In genomic region chr6:143634334-143634733, GRCm38 (mm10) we compare ENCODE assay signal across 25 mouse cellular contexts.
A peak's percentile ranks its signal among the peaks of the same experiment; 100 is the strongest.
DNase-seq lines count a peak whose midpoint lies in the region; ATAC-seq lines count a peak whose summit lies in the region.
"Had no signal": no experiment of that assay in that cellular context is flagged by ENCODE, and none has a peak within 500 bp of the region (broad histone marks: within the 10 kb centered on the region; RNA-seq: fewer than 3 reads in every experiment).

No protein-coding gene starts in this region.

- H3K4me2 ChIP-seq in forebrain, embryonic 12.5 days: no peak overlapping the region
- no peak overlapping the region for H3K4me2 ChIP-seq in kidney, embryonic 15.5 days
- no peak overlapping the region for H3K4me2 ChIP-seq in kidney, embryonic 16.5 days (replicated peaks; ENCODE audit: low read depth, low read length)
- no peak overlapping the region for H3K4me2 ChIP-seq in liver, embryonic 16.5 days (ENCODE audit: low read depth, low read length)
- H3K4me2 ChIP-seq: forebrain, embryonic 15.5 days; heart, embryonic 12.5 days; hindbrain, embryonic 14.5 days; limb, embryonic 15.5 days; lung, embryonic 15.5 days; midbrain, embryonic 11.5 days had no signal

- 94% methylated on average over 10 of the region's 10 CpGs for WGBS in forebrain, embryonic 10.5 days
- 93% methylated on average over 10 of the region's 10 CpGs for WGBS in forebrain, embryonic 12.5 days
- 73% methylated on average over 10 of the region's 10 CpGs for WGBS in kidney, embryonic 15.5 days
- 74% methylated on average over 10 of the region's 10 CpGs for whole genome bisulfite sequencing in kidney, embryonic 16.5 days
- WGBS in liver, embryonic 16.5 days (ENCODE audit: insufficient replicate concordance): 65% methylated on average over 10 of the region's 10 CpGs

- no peaks in the 10 kb centered on the region for H3K9me3 ChIP-seq in forebrain, embryonic 10.5 days
- H3K9me3 ChIP-seq in forebrain, embryonic 12.5 days: no peaks in the 10 kb centered on the region
- no peaks in the 10 kb centered on the region for H3K9me3 ChIP-seq in kidney, embryonic 15.5 days (replicated peaks)
- no peaks in the 10 kb centered on the region for H3K9me3 ChIP-seq in kidney, embryonic 16.5 days (ENCODE audit: low read length)
- no peaks in the 10 kb centered on the region for H3K9me3 ChIP-seq in liver, embryonic 16.5 days (replicated peaks; ENCODE audit: control insufficient read depth, low read length)
- H3K9me3 ChIP-seq: forebrain, embryonic 15.5 days; heart, embryonic 12.5 days; limb, embryonic 10.5 days; limb, embryonic 15.5 days; lung, embryonic 15.5 days had no signal

- H3K36me3 ChIP-seq in forebrain, embryonic 10.5 days (replicated peaks): no peaks in the 10 kb centered on the region
- H3K36me3 ChIP-seq in forebrain, embryonic 12.5 days (replicated peaks): no peaks in the 10 kb centered on the region
- no peaks in the 10 kb centered on the region for H3K36me3 ChIP-seq in kidney, embryonic 15.5 days
- H3K36me3 ChIP-seq in kidney, embryonic 16.5 days (ENCODE audit: insufficient read depth, low read length): no peaks in the 10 kb centered on the region
- no peaks in the 10 kb centered on the region for H3K36me3 ChIP-seq in liver, embryonic 16.5 days (ENCODE audit: control insufficient read depth, insufficient read depth)
- H3K36me3 ChIP-seq: forebrain, embryonic 15.5 days; heart, embryonic 12.5 days; limb, embryonic 10.5 days; limb, embryonic 15.5 days; lung, embryonic 15.5 days had no signal

- H3K27me3 ChIP-seq in forebrain, embryonic 10.5 days (ENCODE audit: poor library complexity, severe bottlenecking): no peaks in the 10 kb centered on the region
- H3K27me3 ChIP-seq in forebrain, embryonic 12.5 days: no peaks in the 10 kb centered on the region
- no peaks in the 10 kb centered on the region for H3K27me3 ChIP-seq in kidney, embryonic 15.5 days
- H3K27me3 ChIP-seq in kidney, embryonic 16.5 days (ENCODE audit: insufficient read depth, low read length): no peaks in the 10 kb centered on the region
- no peaks in the 10 kb centered on the region for H3K27me3 ChIP-seq in liver, embryonic 16.5 days (ENCODE audit: control insufficient read depth, insufficient read depth, low read depth, low read length)
- H3K27me3 ChIP-seq: CH12.LX; forebrain, embryonic 15.5 days; heart, embryonic 12.5 days; limb, embryonic 15.5 days; lung, embryonic 15.5 days had no signal

- H3K9ac ChIP-seq in forebrain, embryonic 12.5 days: no peak overlapping the region
- no peak overlapping the region for H3K9ac ChIP-seq in kidney, embryonic 15.5 days
- H3K9ac ChIP-seq in kidney, embryonic 16.5 days (replicated peaks; ENCODE audit: low read length): no peak overlapping the region
- no peak overlapping the region for H3K9ac ChIP-seq in liver, embryonic 16.5 days (ENCODE audit: low read depth, low read length)
- H3K9ac ChIP-seq: forebrain, embryonic 15.5 days; heart, embryonic 12.5 days; hindbrain, embryonic 14.5 days; limb, embryonic 15.5 days; lung, embryonic 15.5 days had no signal

- H3K4me3 ChIP-seq in forebrain, embryonic 10.5 days: no peak overlapping the region
- H3K4me3 ChIP-seq in forebrain, embryonic 12.5 days (replicated peaks): no peak overlapping the region
- no peak overlapping the region for H3K4me3 ChIP-seq in kidney, embryonic 15.5 days (replicated peaks)
- H3K4me3 ChIP-seq in kidney, embryonic 16.5 days (ENCODE audit: low read length): no peak overlapping the region
- H3K4me3 ChIP-seq in liver, embryonic 16.5 days (ENCODE audit: low read depth, low read length): no peak overlapping the region
- H3K4me3 ChIP-seq: forebrain, embryonic 15.5 days; heart, adult 2 months; heart, embryonic 12.5 days; limb, embryonic 10.5 days; limb, embryonic 15.5 days; lung, embryonic 15.5 days had no signal

- H3K27ac ChIP-seq in forebrain, embryonic 10.5 days: no peak overlapping the region
- no peak overlapping the region for H3K27ac ChIP-seq in forebrain, embryonic 12.5 days
- no peak overlapping the region for H3K27ac ChIP-seq in kidney, embryonic 15.5 days
- H3K27ac ChIP-seq in kidney, embryonic 16.5 days (ENCODE audit: low read length): no peak overlapping the region
- peak overlapping the region; percentile 1; the same call in 1 of the 2 replicates for H3K27ac ChIP-seq in liver, embryonic 16.5 days (ENCODE audit: low read length)
- H3K27ac ChIP-seq: forebrain, embryonic 15.5 days; heart, adult 2 months; hindbrain, embryonic 14.5 days; limb, embryonic 10.5 days; limb, embryonic 15.5 days; lung, embryonic 15.5 days had no signal

- no peak for ATAC-seq in forebrain, embryonic 12.5 days (ENCODE audit: low FRiP score)
- no peak for ATAC-seq in kidney, embryonic 15.5 days (replicated peaks; ENCODE audit: low FRiP score)
- ATAC-seq in kidney, embryonic 16.5 days (ENCODE audit: low FRiP score, low TSS enrichment): peak; percentile 39; the same call in 1 of the 2 replicates
- peak; percentile 72 for ATAC-seq in liver, embryonic 16.5 days (ENCODE audit: low read depth)
- ATAC-seq: activated CD4-positive, CD25-positive, alpha-beta regulatory T cell, adult 4 months; forebrain, embryonic 15.5 days; midbrain, embryonic 16.5 days had no signal

- peak; percentile 2 for DNase-seq in forebrain, embryonic 10.5 days (ENCODE audit: extremely low spot score, low spot score)
- peak; percentile 28 to 55 for DNase-seq in kidney, adult 8-10 months
- DNase-seq in cerebellum, adult 9-11 months: no peak
- DNase-seq in adrenal gland, adult 8-10 months: no peak
- DNase-seq: cerebellum, adult 2 months; cerebellum, postnatal 25 days; heart, adult 2 months; layer of hippocampus, adult 9-11 months; right cerebral cortex, postnatal 4 days; thymus, adult 2 months; thymus, postnatal 4 days had no signal

- H3K4me1 ChIP-seq in forebrain, embryonic 10.5 days: peaks cover 11% of the 10 kb centered on the region
- H3K4me1 ChIP-seq in forebrain, embryonic 12.5 days: 0 out of 2 replicates have a peak, but pooled peaks cover 3% of the 10 kb centered on the region
- 0 out of 2 replicates have a peak, but pooled peaks cover 2% of the 10 kb centered on the region for H3K4me1 ChIP-seq in kidney, embryonic 15.5 days
- H3K4me1 ChIP-seq in kidney, embryonic 16.5 days (ENCODE audit: insufficient read depth, low read length): no peaks in the 10 kb centered on the region
- no peaks in the 10 kb centered on the region for H3K4me1 ChIP-seq in liver, embryonic 16.5 days (ENCODE audit: control insufficient read depth, low read depth, low read length)
- H3K4me1 ChIP-seq: forebrain, embryonic 15.5 days; limb, embryonic 10.5 days; limb, embryonic 15.5 days; lung, embryonic 15.5 days had no signal

Comparison
In these comparisons a context has a peak if more than half of its experiments do, and no peak if none do; other contexts are left out.
1. ATAC-seq: peak in kidney, embryonic 16.5 days (single experiment) and liver, embryonic 16.5 days (single experiment); none in forebrain, embryonic 12.5 days (single experiment) and kidney, embryonic 15.5 days (single experiment).
2. DNase-seq: peak in forebrain, embryonic 10.5 days (single experiment) and kidney, adult 8-10 months (2 of 2); none in cerebellum, adult 9-11 months (single experiment) and adrenal gland, adult 8-10 months (single experiment).